ENCODE assay signal across 8 mouse cellular contexts in genomic region chr2:28908389-28909153, GRCm38 (mm10). TPM values are rescaled to one million over a fixed set of nuclear protein-coding genes. Genes with fewer than 3 reads are reported as not detected.
DNase-seq lines count a peak whose midpoint lies in the region; ATAC-seq and TF ChIP-seq lines count a peak whose summit lies in the region.

No protein-coding gene starts in this region.

- no peak overlapping the region for H3K9ac ChIP-seq in embryonic facial prominence, embryonic 11.5 days (replicated peaks; ENCODE audit: low read length)
- H3K9ac ChIP-seq in liver, embryonic 14.5 days (replicated peaks) = no peak overlapping the region

- no peak overlapping the region for H3K27ac ChIP-seq in embryonic facial prominence, embryonic 11.5 days (replicated peaks; ENCODE audit: low read depth, low read length)
- H3K27ac ChIP-seq in hindbrain, embryonic 10.5 days = peak overlapping the region; percentile 76; the same call in 1 of the 2 replicates
- no peak overlapping the region for H3K27ac ChIP-seq in liver, embryonic 14.5 days

- peaks cover 9% of the 10 kb centered on the region for H3K4me1 ChIP-seq in embryonic facial prominence, embryonic 11.5 days (ENCODE audit: control insufficient read depth, insufficient read depth, low read length)
- H3K4me1 ChIP-seq in hindbrain, embryonic 10.5 days (replicated peaks) = peaks cover 65% of the 10 kb centered on the region
- H3K4me1 ChIP-seq in liver, embryonic 14.5 days (replicated peaks; ENCODE audit: control insufficient read depth in 2 of 2, insufficient read depth in 2 of 2, low read length in 1 of 2) = no peaks in the 10 kb centered on the region

- no peaks in the 10 kb centered on the region for H3K36me3 ChIP-seq in embryonic facial prominence, embryonic 11.5 days (replicated peaks; ENCODE audit: control insufficient read depth, insufficient read depth, low read depth, low read length)
- peaks cover 14% of the 10 kb centered on the region for H3K36me3 ChIP-seq in hindbrain, embryonic 10.5 days
- no peaks in the 10 kb centered on the region for H3K36me3 ChIP-seq in liver, embryonic 14.5 days (replicated peaks; ENCODE audit: control insufficient read depth, insufficient read depth, low read depth)

- no peaks in the 10 kb centered on the region for H3K9me3 ChIP-seq in embryonic facial prominence, embryonic 11.5 days (replicated peaks; ENCODE audit: control insufficient read depth, low read length)
- H3K9me3 ChIP-seq in hindbrain, embryonic 10.5 days = no peaks in the 10 kb centered on the region
- H3K9me3 ChIP-seq in liver, embryonic 14.5 days (ENCODE audit: control insufficient read depth, low read length) = no peaks in the 10 kb centered on the region

- H3K4me3 ChIP-seq in embryonic facial prominence, embryonic 11.5 days (ENCODE audit: low read depth, low read length) = no peak overlapping the region
- peak overlapping the region; percentile 40 for H3K4me3 ChIP-seq in hindbrain, embryonic 10.5 days
- no peak overlapping the region for H3K4me3 ChIP-seq in liver, embryonic 14.5 days (ENCODE audit: insufficient read depth in 1 of 2, low read depth in 2 of 2, low read length in 2 of 2)

- 1% methylated on average over 38 of the region's 39 CpGs for WGBS in embryonic facial prominence, embryonic 11.5 days
- WGBS in hindbrain, embryonic 10.5 days = under 1% methylated on average over 39 of the region's 39 CpGs
- WGBS in liver, embryonic 14.5 days (ENCODE audit: insufficient replicate concordance) = 2% methylated on average over 39 of the region's 39 CpGs

- TF ChIP-seq EP300 in liver, embryonic 14.5 days (IDR thresholded peaks at IDR 0.05; ENCODE audit: low read depth) = no peak

- 0 out of 2 replicates have a peak overlapping the region, but pooled peaks have one; percentile 27 for H3K4me2 ChIP-seq in embryonic facial prominence, embryonic 11.5 days (ENCODE audit: low read depth, low read length)
- peak overlapping the region; percentile 22; the same call in 1 of the 2 replicates for H3K4me2 ChIP-seq in liver, embryonic 14.5 days (ENCODE audit: low read depth)

- intact Hi-C loops in heart, postnatal 36 days (cut with DNase I) = no loop called here

- peak; percentile 9 for DNase-seq in heart, adult 8-10 months (ENCODE audit: low spot score)
- no peak for DNase-seq in heart, postnatal 36 days
- DNase-seq in embryonic facial prominence, embryonic 11.5 days (ENCODE audit: low spot score) = no peak
- DNase-seq in hindbrain, embryonic 10.5 days (ENCODE audit: low spot score) = peak; percentile 71
- no peak for DNase-seq in liver, embryonic 14.5 days (ENCODE audit: low read depth in 3 of 3, low spot score in 3 of 3)
- peak; percentile 47 for DNase-seq in testis, postnatal 10 days (ENCODE audit: low spot score)
- no peak for DNase-seq in urinary bladder, postnatal 36 days (ENCODE audit: low spot score in 2 of 2)

- no peak; the same call in 1 of the 2 replicates for ATAC-seq in embryonic facial prominence, embryonic 11.5 days (replicated peaks; ENCODE audit: insufficient number of reproducible peaks, low FRiP score, low TSS enrichment, low read depth)
- ATAC-seq in liver, embryonic 14.5 days (ENCODE audit: insufficient read depth) = no peak
- no peak for ATAC-seq in erythroid progenitor cell, adult 5-6 weeks (replicated peaks; ENCODE audit: low FRiP score, poor library complexity, severe bottlenecking)

- TF ChIP-seq CTCF in liver, embryonic 14.5 days (IDR thresholded peaks at IDR 0.05; ENCODE audit: low read depth) = no peak

- H3K27me3 ChIP-seq in embryonic facial prominence, embryonic 11.5 days (ENCODE audit: control insufficient read depth, insufficient read depth, low read length) = peaks cover 70% of the 10 kb centered on the region
- H3K27me3 ChIP-seq in hindbrain, embryonic 10.5 days (ENCODE audit: insufficient read depth, poor library complexity, severe bottlenecking) = peaks cover 100% of the 10 kb centered on the region
- peaks cover 68% of the 10 kb centered on the region for H3K27me3 ChIP-seq in liver, embryonic 14.5 days (ENCODE audit: control insufficient read depth, insufficient read depth, low read length)

RNA-seq across cellular contexts. Expression of gene Barhl1, which starts 7.9 kb away (rescaled TPM):
- not detected for total RNA-seq in heart, adult 8-10 months (2022)
- not detected for total RNA-seq in heart, postnatal 36 days (2021)
- 0.83 and 0.89 TPM in 2 replicates for polyA plus RNA-seq in embryonic facial prominence, embryonic 11.5 days (2014; fragmentation: Nextera tagmentation; extraction: Ambion mirVana)
- polyA plus RNA-seq in hindbrain, embryonic 10.5 days (2016; fragmentation: Nextera tagmentation; extraction: Ambion mirVana) = 10.8 and 18.4 TPM in 2 replicates
- polyA plus RNA-seq in liver, embryonic 14.5 days (2012; rRNA removed) = 0.02 TPM in 1 of 2 replicates, not detected in the other
- polyA plus RNA-seq in liver, embryonic 14.5 days (2014; fragmentation: Nextera tagmentation; extraction: Ambion mirVana) = not detected in 2 replicates
- not detected in 2 replicates for total RNA-seq in erythroid progenitor cell, adult 5-6 weeks (2015; ENCODE audit: low replicate concordance)
- total RNA-seq in erythroid progenitor cell, adult 5-6 weeks (2017; ENCODE audit: low replicate concordance) = not detected in 2 replicates

Comparison
In these comparisons a context has a peak if more than half of its experiments do, and no peak if none do; other contexts are left out.
1. DNase-seq: peak in heart, adult 8-10 months (single experiment), hindbrain, embryonic 10.5 days (single experiment) and testis, postnatal 10 days (single experiment); none in heart, postnatal 36 days (0 of 2), embryonic facial prominence, embryonic 11.5 days (single experiment), liver, embryonic 14.5 days (0 of 3) and urinary bladder, postnatal 36 days (0 of 2).